Comparison of ENCODE assay signal across 23 mouse cellular contexts in genomic region chr10:61504073-61504472, GRCm38 (mm10). TPM values are rescaled to one million over a fixed set of nuclear protein-coding genes. Genes with fewer than 3 reads are reported as not detected.
A peak's percentile ranks its signal among the peaks of the same experiment; 100 is the strongest.
DNase-seq lines count a peak whose midpoint lies in the region; ATAC-seq lines count a peak whose summit lies in the region.
"Had no signal": no experiment of that assay in that cellular context is flagged by ENCODE, and none has a peak within 500 bp of the region (broad histone marks: within the 10 kb centered on the region; RNA-seq: fewer than 3 reads in every experiment).

No protein-coding gene starts in this region.

- 79% methylated on average over 2 of the region's 2 CpGs for WGBS in heart, embryonic 12.5 days

- 0 out of 2 replicates have a peak, but pooled peaks cover 3% of the 10 kb centered on the region for H3K36me3 ChIP-seq in heart, embryonic 12.5 days
- H3K36me3 ChIP-seq: embryonic facial prominence, embryonic 13.5 days; embryonic facial prominence, embryonic 15.5 days; forebrain, embryonic 12.5 days had no signal

- no peak overlapping the region for H3K4me2 ChIP-seq in heart, embryonic 12.5 days
- H3K4me2 ChIP-seq: embryonic facial prominence, embryonic 13.5 days; embryonic facial prominence, embryonic 15.5 days; forebrain, embryonic 12.5 days had no signal

- H3K9ac ChIP-seq in heart, embryonic 12.5 days: no peak overlapping the region
- H3K9ac ChIP-seq: embryonic facial prominence, embryonic 13.5 days; embryonic facial prominence, embryonic 15.5 days; forebrain, embryonic 12.5 days had no signal

- ATAC-seq in granulocyte monocyte progenitor cell, adult 5-6 weeks (replicated peaks; ENCODE audit: poor library complexity, severe bottlenecking): peak; percentile 87
- peak; percentile 77 for ATAC-seq in megakaryocyte progenitor cell, adult 5-6 weeks (replicated peaks; ENCODE audit: poor library complexity)
- no peak for ATAC-seq in heart, embryonic 12.5 days (ENCODE audit: insufficient number of reproducible peaks, low FRiP score)
- ATAC-seq: forebrain, embryonic 14.5 days; forebrain, embryonic 16.5 days had no signal

- H3K9me3 ChIP-seq in heart, embryonic 12.5 days (replicated peaks): no peaks in the 10 kb centered on the region
- H3K9me3 ChIP-seq: embryonic facial prominence, embryonic 13.5 days; embryonic facial prominence, embryonic 15.5 days; forebrain, embryonic 10.5 days; forebrain, embryonic 12.5 days had no signal

- DNase-seq in 416B (ENCODE audit: low read depth): peak; percentile 69
- DNase-seq in NIH3T3 (ENCODE audit: low read depth): peak; percentile 50
- no peak for DNase-seq in left cerebral cortex, postnatal 10 days (ENCODE audit: extremely low spot score in 1 of 2, low spot score in 2 of 2)
- DNase-seq in thymus, postnatal 4 days: no peak
- DNase-seq: adrenal gland, adult 2 months; adrenal gland, postnatal 10 days; adrenal gland, postnatal 25 days; cerebellum, adult 11-12 months; cerebellum, adult 2 months; cerebellum, adult 9-10 months; cerebellum, postnatal 10 days; cerebellum, postnatal 36 days; embryo, embryonic 11 days had no signal

- no peak overlapping the region for H3K27ac ChIP-seq in heart, embryonic 12.5 days (ENCODE audit: poor library complexity, severe bottlenecking)
- H3K27ac ChIP-seq: embryonic facial prominence, embryonic 13.5 days; embryonic facial prominence, embryonic 15.5 days; forebrain, embryonic 10.5 days; forebrain, embryonic 12.5 days had no signal

- H3K4me3 ChIP-seq in heart, embryonic 12.5 days: no peak overlapping the region
- H3K4me3 ChIP-seq: embryonic facial prominence, embryonic 13.5 days; embryonic facial prominence, embryonic 15.5 days; erythroblast, embryonic 14.5 days; forebrain, embryonic 10.5 days; forebrain, embryonic 12.5 days had no signal

- intact Hi-C loops in left cerebral cortex, postnatal 10 days (cut with DNase I): no loop called here

- H3K4me1 ChIP-seq in heart, embryonic 12.5 days (replicated peaks): no peaks in the 10 kb centered on the region
- H3K4me1 ChIP-seq: embryonic facial prominence, embryonic 15.5 days; forebrain, embryonic 12.5 days had no signal

- no peaks in the 10 kb centered on the region for H3K27me3 ChIP-seq in heart, embryonic 12.5 days (replicated peaks)
- H3K27me3 ChIP-seq: embryonic facial prominence, embryonic 13.5 days; embryonic facial prominence, embryonic 15.5 days; forebrain, embryonic 12.5 days had no signal

RNA-seq across cellular contexts. Expression of gene Lrrc20, which starts 28.5 kb away (rescaled TPM):
- 6.6 and 11.5 TPM in 2 replicates for total RNA-seq in granulocyte monocyte progenitor cell, adult 5-6 weeks (2014; fragmentation: Nextera tagmentation)
- 4.8 and 5.6 TPM in 2 replicates for total RNA-seq in granulocyte monocyte progenitor cell, adult 5-6 weeks (2017)
- total RNA-seq in megakaryocyte progenitor cell, adult 5-6 weeks (2015): 5.6 and 6.1 TPM in 2 replicates
- 6.0 and 7.4 TPM in 2 replicates for total RNA-seq in megakaryocyte progenitor cell, adult 5-6 weeks (2017)
- total RNA-seq in left cerebral cortex, postnatal 10 days (2021): 10 to 100 TPM; 13.2 to 15.0 TPM
- polyA plus RNA-seq in heart, embryonic 12.5 days (2016; fragmentation: Nextera tagmentation; extraction: Ambion mirVana): 12.6 and 13.3 TPM in 2 replicates

RNA-seq across cellular contexts. Expression of gene Eif4ebp2, which starts 51.6 kb away (rescaled TPM):
- total RNA-seq in granulocyte monocyte progenitor cell, adult 5-6 weeks (2014; fragmentation: Nextera tagmentation): 175 and 185 TPM in 2 replicates
- total RNA-seq in granulocyte monocyte progenitor cell, adult 5-6 weeks (2017): 11.8 and 14.0 TPM in 2 replicates
- total RNA-seq in megakaryocyte progenitor cell, adult 5-6 weeks (2015): 154 TPM in 2 replicates
- 11.2 and 12.1 TPM in 2 replicates for total RNA-seq in megakaryocyte progenitor cell, adult 5-6 weeks (2017)
- 10 to 100 TPM; 42.1 to 46.1 TPM for total RNA-seq in left cerebral cortex, postnatal 10 days (2021)
- 49.7 and 52.7 TPM in 2 replicates for polyA plus RNA-seq in heart, embryonic 12.5 days (2016; fragmentation: Nextera tagmentation; extraction: Ambion mirVana)

Comparison
In these comparisons a context has a peak if more than half of its experiments do, and no peak if none do; other contexts are left out.
1. DNase-seq: peak in 416B (single experiment) and NIH3T3 (single experiment); none in left cerebral cortex, postnatal 10 days (0 of 2) and thymus, postnatal 4 days (single experiment).